Mouse (Mus musculus) midbrain, embryonic 16.5 days (tissue): ENCODE measurements around the gene Trmt2a. TPM values are rescaled to one million over a fixed set of nuclear protein-coding genes. Genes with fewer than 3 reads are reported as not detected.

Source experiments
- ATAC-seq: fragments of 200-750 bp; cut with Nextera tagmentation; 2 replicates; pipeline ENCODE4 v1.8.0; 2017; ENCODE audit warnings: moderate TSS enrichment
- H3K27ac ChIP-seq: fragments of 300-500 bp; sonication (generic); 2 replicates; pipeline ENCODE4 v1.5.1; 2014; ENCODE audit warnings: mild to moderate bottlenecking, low read length, mixed read lengths
- H3K27me3 ChIP-seq: fragments of 300-500 bp; sonication (generic); 2 replicates; pipeline ENCODE4 v1.6.1; 2014; ENCODE audit warnings: low read depth, low read length, mixed read lengths; ENCODE audit not compliant: control insufficient read depth, insufficient read depth
- H3K36me3 ChIP-seq: fragments of 300-500 bp; sonication (generic); 2 replicates; pipeline ENCODE4 v1.6.1; 2014; ENCODE audit warnings: mild to moderate bottlenecking, low read length, moderate library complexity, mixed read lengths; ENCODE audit not compliant: control insufficient read depth, insufficient read depth
- H3K4me1 ChIP-seq: fragments of 300-500 bp; sonication (generic); 2 replicates; pipeline ENCODE4 v1.6.1; 2014; ENCODE audit warnings: mild to moderate bottlenecking, low read length, mixed read lengths; ENCODE audit not compliant: control insufficient read depth, insufficient read depth
- H3K4me2 ChIP-seq: fragments of 300-500 bp; sonication (generic); 2 replicates; pipeline ENCODE4 v1.6.1; 2014; ENCODE audit warnings: mild to moderate bottlenecking, low read length, mixed read lengths
- H3K4me3 ChIP-seq: fragments of 300-500 bp; sonication (generic); 2 replicates; pipeline ENCODE4 v1.5.1; 2014; ENCODE audit warnings: low read depth, mild to moderate bottlenecking, low read length, moderate library complexity, mixed read lengths
- H3K9ac ChIP-seq: fragments of 300-500 bp; sonication (generic); 2 replicates; pipeline ENCODE4 v1.6.1; 2014; ENCODE audit warnings: low read depth, low read length, mixed read lengths
- H3K9me3 ChIP-seq: fragments of 300-500 bp; sonication (generic); replicated peaks from 2 replicates; pipeline ENCODE4 v1.6.1; 2014; ENCODE audit warnings: mild to moderate bottlenecking, low read length, mixed read lengths; ENCODE audit not compliant: control insufficient read depth, poor library complexity, severe bottlenecking
- WGBS: fragments of 180-500 bp; shearing (Covaris S2); extraction: QIAGEN DNeasy Blood & Tissue Kit; methylation state at CpG from one replicate; pipeline ENCODE4 v1.1.7; 2014; 5-methylcytosine and 5-hydroxymethylcytosine counted together
- polyA plus RNA-seq: library from polyadenylated mRNA; unstranded; fragments of >200 nt; fragmentation: Nextera tagmentation; extraction: Ambion mirVana; gene quantifications from 2 replicates; pipeline ENCODE4 v1.2.1, GENCODE M21; 2015

Trmt2a gene
- polyA plus RNA-seq, 1 experiment from 2014 or later: 106 TPM

- no peaks in the 10 kb centered on the region for H3K9me3 ChIP-seq
- H3K9ac ChIP-seq: no peak overlapping the region
- H3K27me3 ChIP-seq: no peaks in the 10 kb centered on the region
- H3K36me3 ChIP-seq: peaks cover 28% of the 10 kb centered on the region
- no peak overlapping the region for H3K4me2 ChIP-seq
- H3K4me1 ChIP-seq: peaks cover 17% of the 10 kb centered on the region
- no peak overlapping the region for H3K4me3 ChIP-seq
- no peak overlapping the region for H3K27ac ChIP-seq
- ATAC-seq: no peak
- WGBS: 87% methylated on average over 4 of the region's 4 CpGs
Measured at GRCm38 (mm10) chr16:18228856-18229255, 19.6 kb upstream of the Trmt2a start.

GRCm38 (mm10) chr16:18229622-18230021, 18.9 kb upstream of the Trmt2a start:
- ATAC-seq: no peak
- H3K27me3 ChIP-seq: no peaks in the 10 kb centered on the region
- no peaks in the 10 kb centered on the region for H3K9me3 ChIP-seq
- H3K36me3 ChIP-seq: peaks cover 26% of the 10 kb centered on the region
- WGBS: 65% methylated on average over 11 of the region's 11 CpGs
- H3K4me2 ChIP-seq: 0 out of 2 replicates have a peak overlapping the region, but pooled peaks have one; percentile 9
- no peak overlapping the region for H3K9ac ChIP-seq
- no peak overlapping the region for H3K27ac ChIP-seq
- H3K4me1 ChIP-seq: peaks cover 22% of the 10 kb centered on the region
- H3K4me3 ChIP-seq: no peak overlapping the region

- Histone ChIP-seq H3K36me3 (peaks cover 16% of the 10 kb centered on the region), H3K4me1 (peaks cover 22% of the 10 kb centered on the region), H3K9ac (no peak overlapping the region), H3K4me3 (no peak overlapping the region), H3K27ac (no peak overlapping the region), H3K9me3 (no peaks in the 10 kb centered on the region), H3K4me2 (no peak overlapping the region), H3K27me3 (no peaks in the 10 kb centered on the region)
- no peak for ATAC-seq
- 92% methylated on average over 6 of the region's 6 CpGs for WGBS
Measured at GRCm38 (mm10) chr16:18230617-18231016, 17.9 kb upstream of the Trmt2a start.

- H3K36me3 ChIP-seq: peaks cover 12% of the 10 kb centered on the region
- no peaks in the 10 kb centered on the region for H3K27me3 ChIP-seq
- peaks cover 26% of the 10 kb centered on the region for H3K4me1 ChIP-seq
- no peak for ATAC-seq
- H3K4me3 ChIP-seq: no peak overlapping the region
- WGBS: 78% methylated on average over 3 of the region's 3 CpGs
- no peak overlapping the region for H3K4me2 ChIP-seq
- no peak overlapping the region for H3K9ac ChIP-seq
- no peaks in the 10 kb centered on the region for H3K9me3 ChIP-seq
- H3K27ac ChIP-seq: no peak overlapping the region
Measured at GRCm38 (mm10) chr16:18231047-18231446, 17.4 kb upstream of the Trmt2a start.

GRCm38 (mm10) chr16:18231451-18231850, 17.0 kb upstream of the Trmt2a start:
- H3K4me3 ChIP-seq: no peak overlapping the region
- 90% methylated on average over 4 of the region's 4 CpGs for WGBS
- H3K4me1 ChIP-seq: peaks cover 30% of the 10 kb centered on the region
- H3K27me3 ChIP-seq: no peaks in the 10 kb centered on the region
- no peak overlapping the region for H3K9ac ChIP-seq
- no peak overlapping the region for H3K4me2 ChIP-seq
- no peaks in the 10 kb centered on the region for H3K9me3 ChIP-seq
- no peak overlapping the region for H3K27ac ChIP-seq
- H3K36me3 ChIP-seq: peaks cover 8% of the 10 kb centered on the region; the same call in 1 of the 2 replicates
- ATAC-seq: no peak

GRCm38 (mm10) chr16:18233451-18233850, 15.0 kb upstream of the Trmt2a start:
- peak overlapping the region; percentile 84; the same call in 1 of the 2 replicates for H3K9ac ChIP-seq
- 79% methylated on average over 1 of the region's 1 CpGs for WGBS
- H3K27me3 ChIP-seq: no peaks in the 10 kb centered on the region
- H3K4me2 ChIP-seq: peak overlapping the region; percentile 89
- peaks cover 31% of the 10 kb centered on the region for H3K4me1 ChIP-seq
- no peak overlapping the region for H3K27ac ChIP-seq
- 0 out of 2 replicates have a peak, but pooled peaks cover 3% of the 10 kb centered on the region for H3K36me3 ChIP-seq
- no peak for ATAC-seq
- no peak overlapping the region; the same call in 1 of the 2 replicates for H3K4me3 ChIP-seq
- no peaks in the 10 kb centered on the region for H3K9me3 ChIP-seq

GRCm38 (mm10) chr16:18233919-18234670, 14.4 kb upstream of the Trmt2a start:
- Histone ChIP-seq H3K36me3 (peaks cover 3% of the 10 kb centered on the region; the same call in 1 of the 2 replicates), H3K9ac (peak overlapping the region; percentile 84), H3K4me3 (peak overlapping the region; percentile 90), H3K4me2 (peak overlapping the region; percentile 89), H3K9me3 (no peaks in the 10 kb centered on the region), H3K4me1 (peaks cover 31% of the 10 kb centered on the region), H3K27ac (no peak overlapping the region; the same call in none of the 2 replicates), H3K27me3 (no peaks in the 10 kb centered on the region)
- peak; percentile 11; the same call in 1 of the 2 replicates for ATAC-seq
- 19% methylated on average over 13 of the region's 13 CpGs for WGBS

GRCm38 (mm10) chr16:18234671-18235388, 13.6 kb upstream of the Trmt2a start, which contains the start of gene Zdhhc8:
Zdhhc8 (minus strand) TSS chr16:18235136.
- Histone ChIP-seq H3K9ac (peak within 1 kb of the TSS; percentile 84), H3K4me3 (peak within 1 kb of the TSS; percentile 90), H3K27me3 (no peaks in the 10 kb centered on the region), H3K27ac (peak within 1 kb of the TSS; percentile 93), H3K36me3 (peaks cover 6% of the 10 kb centered on the region; the same call in 1 of the 2 replicates), H3K4me1 (peaks cover 26% of the 10 kb centered on the region), H3K9me3 (no peaks in the 10 kb centered on the region), H3K4me2 (peak within 1 kb of the TSS; percentile 89)
- ATAC-seq: peak; percentile 88
- WGBS: under 1% methylated on average over 60 of the region's 79 CpGs
